Mouse (Mus musculus): ENCODE measurements around the gene Gga3. TPM values are rescaled to one million over a fixed set of nuclear protein-coding genes. Genes with fewer than 3 reads are reported as not detected.

Gene Gga3
- polyA plus RNA-seq, 1 experiment from 2014 or later = 38.1 TPM

GRCm38 (mm10) chr11:115535401-115536037 is 68.3 kb downstream of the Gga3 start:
- Histone ChIP-seq H3K27me3 (replicated peaks) (no peaks in the 10 kb centered on the region), H3K4me2 (peak overlapping the region; percentile 73), H3K27ac (peak overlapping the region; percentile 100), H3K9ac (peak overlapping the region; percentile 95), H3K4me1 (peaks cover 24% of the 10 kb centered on the region), H3K36me3 (replicated peaks) (peaks cover 3% of the 10 kb centered on the region; the same call in 1 of the 2 replicates), H3K9me3 (no peaks in the 10 kb centered on the region), H3K4me3 (peak overlapping the region; percentile 97)
- 1% methylated on average over 79 of the region's 84 CpGs for WGBS
- ATAC-seq (replicated peaks) = peak; percentile 77

GRCm38 (mm10) chr11:115534759-115535371 is 69.0 kb downstream of the Gga3 start:
- no peaks in the 10 kb centered on the region for H3K27me3 ChIP-seq (replicated peaks)
- H3K4me3 ChIP-seq = peak overlapping the region; percentile 97
- peaks cover 24% of the 10 kb centered on the region for H3K4me1 ChIP-seq
- H3K9me3 ChIP-seq = no peaks in the 10 kb centered on the region
- peak overlapping the region; percentile 95 for H3K9ac ChIP-seq
- ATAC-seq (replicated peaks) = no peak
- 10% methylated on average over 11 of the region's 11 CpGs for WGBS
- peak overlapping the region; percentile 100 for H3K27ac ChIP-seq
- H3K36me3 ChIP-seq (replicated peaks) = peaks cover 10% of the 10 kb centered on the region; the same call in 1 of the 2 replicates
- peak overlapping the region; percentile 73 for H3K4me2 ChIP-seq

Other genes starting within 250 kb of the Gga3 start
- 67.0 and 67.2 TPM in 2 replicates for gene Hid1, start 236.3 kb downstream of the Gga3 start, polyA plus RNA-seq (2015; fragmentation: Nextera tagmentation; extraction: Ambion mirVana)
- gene Cdr2l, start 222.1 kb downstream of the Gga3 start, polyA plus RNA-seq (2015; fragmentation: Nextera tagmentation; extraction: Ambion mirVana) = 26.9 and 27.3 TPM in 2 replicates
- 182 and 191 TPM in 2 replicates for gene Mrpl58, start 200.3 kb downstream of the Gga3 start, polyA plus RNA-seq (2015; fragmentation: Nextera tagmentation; extraction: Ambion mirVana)
- 782 and 789 TPM in 2 replicates for gene Atp5h, start 184.1 kb downstream of the Gga3 start, polyA plus RNA-seq (2015; fragmentation: Nextera tagmentation; extraction: Ambion mirVana)
- gene Kctd2, start 183.9 kb downstream of the Gga3 start, polyA plus RNA-seq (2015; fragmentation: Nextera tagmentation; extraction: Ambion mirVana) = 32.3 and 34.8 TPM in 2 replicates
- not detected in 2 replicates for gene Trim80, start 163.5 kb downstream of the Gga3 start, polyA plus RNA-seq (2015; fragmentation: Nextera tagmentation; extraction: Ambion mirVana)
- 0.09 and 0.42 TPM in 2 replicates for gene Slc16a5, start 141.6 kb downstream of the Gga3 start, polyA plus RNA-seq (2015; fragmentation: Nextera tagmentation; extraction: Ambion mirVana)
- 20.6 and 20.9 TPM in 2 replicates for gene Armc7, start 128.4 kb downstream of the Gga3 start, polyA plus RNA-seq (2015; fragmentation: Nextera tagmentation; extraction: Ambion mirVana)
- gene Nt5c, start 112.2 kb downstream of the Gga3 start, polyA plus RNA-seq (2015; fragmentation: Nextera tagmentation; extraction: Ambion mirVana) = 98.4 and 108 TPM in 2 replicates
- 1,600 and 1,616 TPM in 2 replicates for gene Jpt1, start 89.7 kb downstream of the Gga3 start, polyA plus RNA-seq (2015; fragmentation: Nextera tagmentation; extraction: Ambion mirVana)
- gene Sumo2, start 67.8 kb downstream of the Gga3 start, polyA plus RNA-seq (2015; fragmentation: Nextera tagmentation; extraction: Ambion mirVana) = 990 and 1,015 TPM in 2 replicates
- 106 and 118 TPM in 2 replicates for gene Nup85, start 39.6 kb downstream of the Gga3 start, polyA plus RNA-seq (2015; fragmentation: Nextera tagmentation; extraction: Ambion mirVana)
- gene Mrps7, start 126 bp downstream of the Gga3 start, polyA plus RNA-seq (2015; fragmentation: Nextera tagmentation; extraction: Ambion mirVana) = 70.0 and 74.3 TPM in 2 replicates
- 11.2 and 12.9 TPM in 2 replicates for gene Mif4gd, start 8.9 kb upstream of the Gga3 start, polyA plus RNA-seq (2015; fragmentation: Nextera tagmentation; extraction: Ambion mirVana)
- gene Slc25a19, start 24.2 kb upstream of the Gga3 start, polyA plus RNA-seq (2015; fragmentation: Nextera tagmentation; extraction: Ambion mirVana) = 43.5 and 44.5 TPM in 2 replicates
- gene Grb2, start 104.5 kb upstream of the Gga3 start, polyA plus RNA-seq (2015; fragmentation: Nextera tagmentation; extraction: Ambion mirVana) = 173 and 176 TPM in 2 replicates
- 28.4 and 31.0 TPM in 2 replicates for gene Tmem94, start 161.4 kb upstream of the Gga3 start, polyA plus RNA-seq (2015; fragmentation: Nextera tagmentation; extraction: Ambion mirVana)
- gene Caskin2, start 209.6 kb upstream of the Gga3 start, polyA plus RNA-seq (2015; fragmentation: Nextera tagmentation; extraction: Ambion mirVana) = 9.4 and 11.1 TPM in 2 replicates
- 24.8 and 27.9 TPM in 2 replicates for gene Tsen54, start 210.7 kb upstream of the Gga3 start, polyA plus RNA-seq (2015; fragmentation: Nextera tagmentation; extraction: Ambion mirVana)
- 0.84 and 1.0 TPM in 2 replicates for gene Llgl2, start 220.0 kb upstream of the Gga3 start, polyA plus RNA-seq (2015; fragmentation: Nextera tagmentation; extraction: Ambion mirVana)